Mouse (Mus musculus): ENCODE results near the gene Sv2c. TPM values are rescaled to one million over a fixed set of nuclear protein-coding genes. Genes with fewer than 3 reads are reported as not detected.
"Not testable (repeated sequence)": the region's sequence is repeated elsewhere in the genome, so short reads cannot be mapped to it uniquely, and the experiment has no call there.

The Sv2c gene
- total RNA-seq (2021) = 10 to 100 TPM; 13.0 to 14.2 TPM

DNA sequence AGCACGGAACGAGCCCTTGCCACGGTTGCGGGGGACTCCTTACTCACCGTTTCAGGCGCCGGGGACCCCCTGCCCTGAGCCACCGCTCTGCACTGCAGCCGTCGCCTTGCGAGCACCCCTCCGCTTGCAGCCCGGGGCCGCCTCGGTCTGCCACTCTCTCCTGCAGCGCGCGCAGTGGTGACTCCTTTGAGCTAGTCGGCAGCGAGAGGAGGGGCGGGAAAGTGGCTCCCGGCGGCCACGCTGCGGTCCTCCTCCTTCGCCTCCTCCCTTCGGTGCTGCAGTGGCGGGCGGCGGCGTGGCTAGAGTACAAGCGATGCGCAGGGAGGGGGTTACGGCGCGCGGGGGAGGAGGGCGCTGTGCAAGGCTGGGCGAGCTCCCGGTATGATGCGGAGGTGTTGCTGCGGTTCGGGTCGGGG, at the start of gene Sv2c:
TSS of gene Sv2c (minus strand) at position 177 of the 416 bp plus-strand sequence.
- peak; percentile 20 to 33 for DNase-seq (ENCODE audit: extremely low spot score in 1 of 2, low spot score in 1 of 2)

DNA sequence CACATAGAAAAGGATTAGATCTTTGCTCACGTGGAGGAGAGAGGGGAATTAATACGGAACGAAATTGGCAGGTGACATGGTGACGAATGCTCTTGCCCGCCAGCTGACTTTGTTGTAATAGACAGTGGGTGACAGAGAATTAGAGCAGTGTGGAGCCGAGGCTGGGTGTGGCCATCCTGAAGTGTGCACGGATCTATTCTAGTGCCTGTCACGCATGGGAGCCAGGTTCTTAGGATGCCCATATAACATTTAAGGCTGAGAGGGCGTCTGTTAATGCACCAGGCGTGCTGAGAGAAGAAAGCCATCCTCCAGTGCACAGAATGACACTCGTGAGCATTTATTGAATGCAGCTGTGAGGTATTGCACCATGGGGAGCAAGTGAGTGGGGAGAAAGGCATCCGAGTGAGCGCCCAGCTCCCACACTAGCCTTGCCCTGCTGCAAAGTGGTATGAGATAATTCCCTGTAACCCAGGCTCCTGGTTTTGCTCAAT, 48.3 kb upstream of the Sv2c start:
- no peak for DNase-seq (ENCODE audit: extremely low spot score in 1 of 2, low spot score in 1 of 2)

DNA sequence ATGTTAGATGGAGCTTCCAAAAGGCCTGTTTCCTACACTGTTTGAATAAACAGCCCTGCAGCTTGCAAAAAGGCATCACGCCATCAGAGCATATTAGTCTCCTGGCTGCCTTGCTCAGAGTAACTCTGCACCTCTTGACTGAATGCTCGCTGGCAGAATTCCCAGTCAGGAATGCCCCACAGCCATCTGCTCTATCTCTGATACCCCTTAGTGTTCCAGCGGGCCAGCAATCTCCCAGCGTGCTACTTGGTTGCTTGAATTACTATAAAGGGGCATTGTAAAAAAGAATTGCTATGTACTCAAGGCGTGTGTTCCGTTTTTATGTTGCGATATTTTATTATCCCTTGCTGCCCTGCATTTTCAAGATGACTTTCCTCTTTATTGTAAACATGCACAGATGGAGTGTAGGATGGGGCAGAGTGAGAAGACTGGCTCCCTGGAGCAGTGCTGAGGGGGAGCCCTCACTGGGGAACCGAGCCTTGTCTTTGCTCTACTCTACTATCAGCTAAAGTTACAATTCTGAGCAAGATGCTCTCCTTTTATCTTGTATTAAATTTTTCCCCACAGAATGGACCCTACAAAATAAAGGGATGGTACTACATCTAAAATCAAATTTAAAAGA, 43.3 kb upstream of the Sv2c start:
- DNase-seq (ENCODE audit: extremely low spot score in 1 of 2, low spot score in 1 of 2) = peak; percentile 26 to 60

DNA sequence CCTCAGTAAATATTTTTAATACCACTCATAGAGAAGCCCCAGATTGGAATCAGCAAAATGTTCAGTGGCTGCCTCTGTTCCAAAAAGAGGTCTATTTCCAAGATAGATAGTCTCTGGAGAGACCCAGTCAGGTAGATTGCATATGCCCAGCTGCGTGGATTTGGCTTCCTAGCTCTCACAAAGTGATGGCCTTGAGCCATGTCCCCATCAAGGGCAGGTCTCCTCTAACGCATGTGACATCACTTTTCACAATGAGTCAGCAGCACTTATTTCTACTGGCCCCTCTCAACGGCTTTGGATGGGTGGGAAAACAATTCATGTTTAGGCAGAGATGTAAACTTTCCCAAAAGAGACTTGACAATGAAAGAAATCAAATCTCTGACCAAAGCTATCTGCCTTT, 41.3 kb upstream of the Sv2c start:
- DNase-seq (ENCODE audit: extremely low spot score in 1 of 2, low spot score in 1 of 2) = no peak

DNA sequence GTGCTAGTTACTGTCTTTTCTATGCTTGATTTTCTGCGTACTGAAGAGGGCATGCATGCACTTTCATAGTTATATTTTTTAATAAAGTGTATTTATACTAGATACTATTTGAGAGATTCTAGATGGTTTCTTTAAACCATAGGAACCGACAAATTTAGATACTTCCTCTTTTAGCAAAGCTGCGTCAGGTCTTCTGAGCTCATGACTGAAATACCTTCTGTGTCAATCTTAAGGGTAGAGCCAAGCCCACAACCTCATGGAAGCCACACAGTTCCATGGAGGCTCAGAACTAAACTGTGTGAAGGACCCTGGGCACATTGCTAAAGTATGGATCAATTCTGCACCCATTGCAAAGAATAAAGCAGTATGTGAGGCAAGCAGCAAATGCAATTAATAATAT, 39.9 kb upstream of the Sv2c start:
- DNase-seq (ENCODE audit: extremely low spot score in 1 of 2, low spot score in 1 of 2) = no peak

DNA sequence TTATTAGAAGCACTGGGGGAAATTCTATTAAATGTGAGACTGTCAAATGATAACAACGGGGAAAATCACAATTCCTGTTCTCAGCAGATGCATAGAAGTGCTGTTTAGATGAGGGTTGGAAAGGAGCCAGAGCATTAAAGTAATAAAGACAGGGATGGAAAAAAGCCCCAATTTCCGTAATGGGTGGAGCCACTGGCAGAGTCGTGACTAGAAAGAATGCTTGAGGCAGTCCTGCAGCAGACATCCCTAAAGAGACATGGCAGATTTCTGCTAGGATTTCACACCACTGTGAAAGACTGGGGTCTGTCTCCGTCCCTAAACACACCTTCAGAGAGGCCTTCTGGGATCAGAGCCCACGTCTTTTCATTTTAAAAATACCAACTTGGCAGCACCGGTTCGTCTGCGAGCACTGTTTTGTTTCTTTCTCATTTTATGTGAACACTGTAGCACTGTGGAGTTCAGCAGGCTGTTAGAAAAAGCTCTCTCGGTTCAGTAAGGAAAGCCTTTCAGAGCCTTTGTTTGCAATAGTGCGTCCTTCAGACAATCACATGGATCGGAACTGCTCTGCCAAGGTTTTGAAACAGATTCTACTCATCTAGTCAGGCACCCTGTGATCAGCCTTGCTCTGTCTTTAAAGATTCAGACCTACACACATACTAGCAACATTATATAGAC, 36.8 kb upstream of the Sv2c start:
- no peak for DNase-seq (ENCODE audit: extremely low spot score in 1 of 2, low spot score in 1 of 2)

DNA sequence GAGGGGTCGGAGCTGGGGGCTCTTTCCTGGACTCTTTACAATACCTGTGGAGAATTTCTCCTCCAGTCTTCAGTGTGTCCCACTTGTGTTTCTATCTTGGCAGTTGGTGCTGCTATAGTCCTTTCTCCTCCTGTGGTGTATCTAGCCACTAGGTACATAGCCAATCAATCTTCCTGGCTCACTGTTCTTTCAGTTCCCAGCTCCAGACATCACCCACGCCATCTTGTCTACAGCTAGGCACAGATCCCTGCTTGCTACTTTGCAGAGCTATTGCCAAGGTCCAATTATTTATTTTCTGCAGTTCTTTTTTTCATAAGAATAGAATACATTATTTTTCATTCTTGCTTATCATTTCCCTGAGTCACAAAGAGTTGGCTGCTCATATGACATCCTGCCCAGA, 34.2 kb upstream of the Sv2c start:
- no peak for DNase-seq (ENCODE audit: extremely low spot score in 1 of 2, low spot score in 1 of 2)

DNA sequence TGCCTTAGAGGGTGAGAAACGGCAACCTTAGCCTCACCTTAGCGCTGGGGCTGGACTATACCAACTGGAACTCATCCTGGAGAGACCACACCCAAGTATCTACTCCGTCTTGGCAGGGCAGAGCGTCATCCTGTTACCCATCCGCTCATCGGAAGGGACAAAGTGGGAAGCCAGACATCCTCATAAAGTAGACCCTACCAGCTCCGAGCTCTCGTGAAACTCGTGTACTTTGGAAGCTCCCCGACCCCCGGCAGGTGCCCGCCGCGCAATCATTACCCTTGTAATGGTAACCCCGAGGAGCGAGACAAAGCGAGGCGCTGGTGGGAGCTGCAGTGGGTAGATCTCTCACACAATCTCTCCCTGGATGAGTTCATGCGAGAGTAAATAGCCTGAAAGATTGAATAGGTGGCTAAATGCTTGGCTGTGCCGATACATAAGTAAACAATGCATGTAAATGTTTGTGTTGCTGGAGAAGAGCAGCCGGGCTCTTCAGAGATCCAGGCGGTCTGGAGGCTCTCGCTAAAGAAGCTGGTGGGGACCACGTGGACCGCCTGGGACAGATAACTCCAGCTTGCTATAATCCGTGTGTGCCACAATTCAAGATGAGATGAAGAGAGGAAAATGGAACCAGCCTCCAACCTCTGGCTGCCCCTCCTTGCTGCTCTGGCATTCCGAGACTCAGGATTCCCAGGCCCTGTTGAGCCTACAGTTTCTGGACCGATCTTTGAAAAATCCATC, 1.2 kb upstream of the Sv2c start:
- no peak for DNase-seq (ENCODE audit: extremely low spot score in 1 of 2, low spot score in 1 of 2)

DNA sequence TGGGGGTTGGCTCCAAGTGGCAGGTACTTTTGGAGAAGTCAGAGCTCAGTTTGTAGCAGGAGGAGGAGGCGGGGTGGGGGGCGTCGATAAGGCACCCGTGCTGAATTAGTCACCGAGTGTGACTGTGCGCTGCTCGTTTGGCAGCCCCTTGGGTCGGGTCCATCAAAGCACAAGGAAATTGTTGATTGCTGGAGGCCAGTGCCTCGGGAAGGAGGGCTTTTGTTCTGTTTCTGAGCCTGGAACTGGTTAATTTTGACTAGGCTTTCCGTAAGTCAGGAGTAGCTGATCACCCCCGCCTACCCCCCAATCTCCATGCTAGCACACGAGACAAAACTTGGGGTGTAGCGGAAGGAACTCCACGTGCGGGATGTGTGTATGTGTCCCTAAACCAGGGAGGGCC, 456 bp upstream of the Sv2c start:
- DNase-seq (ENCODE audit: extremely low spot score in 1 of 2, low spot score in 1 of 2) = peak in 1 of 2 experiments; percentile 4

DNA sequence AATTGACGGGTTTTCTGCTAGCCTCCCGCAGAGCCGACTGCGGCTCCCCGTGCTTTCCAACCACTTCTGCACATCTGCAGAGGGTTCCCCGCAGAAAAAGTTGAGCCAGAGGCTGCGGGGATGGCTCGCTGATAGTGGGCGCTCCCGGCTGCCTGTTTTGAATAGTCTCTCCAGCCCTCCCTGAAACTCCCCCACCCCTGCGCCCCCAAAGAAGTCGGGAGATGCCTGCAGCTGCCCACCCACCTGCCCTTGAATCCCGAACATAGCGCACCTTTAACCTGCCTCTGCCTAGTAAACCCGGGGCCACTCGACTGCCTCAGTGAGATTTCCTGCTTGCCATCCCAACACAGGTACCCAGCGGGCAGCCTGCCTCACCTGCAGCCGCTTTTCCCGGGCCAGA, 466 bp downstream of the Sv2c start:
- DNase-seq (ENCODE audit: extremely low spot score in 1 of 2, low spot score in 1 of 2) = peak; percentile 6 to 16

DNA sequence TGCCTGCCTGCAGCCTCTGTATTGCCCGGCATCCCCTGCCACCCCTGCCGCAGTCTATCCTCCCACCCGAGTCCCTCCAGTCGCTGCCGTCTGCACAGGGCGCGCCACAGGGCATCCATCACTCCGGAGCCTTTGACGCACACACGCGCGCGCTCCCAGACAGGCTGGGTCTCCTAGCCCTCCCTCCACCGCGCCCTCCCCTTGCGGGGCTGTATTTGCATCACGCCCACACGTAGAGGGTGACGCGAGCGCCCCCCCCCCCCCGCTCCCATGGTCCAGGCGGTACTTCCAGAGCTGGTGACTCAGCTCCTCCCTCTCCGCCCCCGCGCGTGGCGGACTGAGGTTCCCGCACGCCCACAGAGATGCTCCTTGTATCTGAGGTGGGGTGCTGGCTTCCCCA, 1.3 kb downstream of the Sv2c start:
- peak; percentile 10 to 27 for DNase-seq (ENCODE audit: extremely low spot score in 1 of 2, low spot score in 1 of 2)

DNA sequence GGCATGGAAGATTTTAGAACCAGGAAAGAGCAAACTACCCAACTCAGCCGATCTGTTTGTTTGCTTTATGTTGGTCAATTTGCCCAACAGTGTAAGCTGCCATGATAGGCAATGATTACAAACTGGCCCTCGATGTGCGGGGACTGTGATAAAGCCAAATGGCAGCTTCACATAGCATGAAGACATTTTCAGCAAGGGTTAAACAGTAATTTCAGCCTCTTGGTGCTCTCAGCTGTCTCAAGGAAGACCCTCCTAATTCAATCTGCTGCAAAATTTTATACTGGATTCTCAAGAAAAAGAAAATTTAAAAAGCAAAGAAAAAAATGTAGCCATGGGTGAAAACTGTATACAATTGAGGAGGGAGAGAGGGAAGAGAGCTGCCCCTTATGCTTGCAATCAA, 3.3 kb downstream of the Sv2c start:
- DNase-seq (ENCODE audit: extremely low spot score in 1 of 2, low spot score in 1 of 2) = no peak

DNA sequence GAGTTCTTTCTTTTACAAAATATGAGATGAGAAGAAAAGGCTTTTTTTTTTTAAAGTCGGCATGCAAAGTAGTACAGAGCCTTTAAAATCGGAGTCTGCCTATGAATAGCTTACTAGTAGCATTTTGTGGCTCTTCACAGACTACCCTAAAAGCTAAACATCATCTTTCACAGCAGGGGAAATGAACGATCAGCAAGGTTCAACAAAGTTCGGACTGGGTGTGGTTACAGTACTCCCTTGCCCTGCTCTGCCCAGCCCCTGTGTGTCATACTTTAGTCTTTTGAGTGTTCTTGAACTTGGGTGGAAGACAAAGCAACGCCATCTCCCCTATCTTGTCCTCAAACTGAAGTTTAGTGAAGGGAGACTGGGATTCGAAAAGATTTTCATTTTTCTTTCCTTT, 5.7 kb downstream of the Sv2c start:
- no peak for DNase-seq (ENCODE audit: extremely low spot score in 1 of 2, low spot score in 1 of 2)

DNA sequence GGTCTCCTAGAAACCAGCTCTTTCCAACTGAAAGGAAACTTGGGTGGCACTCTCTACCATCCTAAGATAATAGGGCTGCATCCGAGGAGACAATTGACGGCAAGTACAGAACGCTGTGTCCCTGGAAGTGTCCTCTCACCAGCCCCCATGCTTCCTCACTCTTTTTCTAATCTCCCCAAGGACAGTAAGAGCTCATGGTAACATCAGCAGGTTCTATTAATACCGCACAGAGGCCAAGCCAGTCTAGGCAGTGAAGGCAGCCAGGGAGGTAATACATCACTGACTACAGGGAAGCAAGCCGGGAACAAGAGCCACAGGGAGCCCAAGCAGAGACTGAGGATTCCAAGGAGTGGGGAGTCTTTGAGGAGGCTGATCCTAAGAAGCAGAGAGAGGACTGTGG, 7.4 kb downstream of the Sv2c start:
- no peak for DNase-seq (ENCODE audit: extremely low spot score in 1 of 2, low spot score in 1 of 2)

DNA sequence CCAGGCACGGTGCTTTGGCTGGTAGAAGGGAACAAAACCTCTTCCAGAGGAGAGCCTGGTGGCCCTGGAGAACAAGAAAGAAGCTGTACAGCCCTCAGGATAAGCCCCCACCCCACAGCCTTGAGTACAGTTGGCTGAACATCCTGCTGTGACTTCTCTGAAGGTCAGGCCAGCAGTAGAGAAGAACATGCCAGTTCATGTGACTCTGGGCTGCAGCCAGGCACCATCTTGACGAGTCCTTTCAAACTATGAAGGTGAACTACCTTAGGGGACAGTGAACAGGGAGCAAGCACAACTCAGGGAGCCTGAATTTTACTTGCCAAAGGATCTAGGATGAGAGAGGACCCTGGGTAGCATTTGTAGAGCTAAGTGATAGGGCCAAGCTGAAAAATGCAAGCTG, 19.7 kb downstream of the Sv2c start:
- no peak for DNase-seq (ENCODE audit: extremely low spot score in 1 of 2, low spot score in 1 of 2)

DNA sequence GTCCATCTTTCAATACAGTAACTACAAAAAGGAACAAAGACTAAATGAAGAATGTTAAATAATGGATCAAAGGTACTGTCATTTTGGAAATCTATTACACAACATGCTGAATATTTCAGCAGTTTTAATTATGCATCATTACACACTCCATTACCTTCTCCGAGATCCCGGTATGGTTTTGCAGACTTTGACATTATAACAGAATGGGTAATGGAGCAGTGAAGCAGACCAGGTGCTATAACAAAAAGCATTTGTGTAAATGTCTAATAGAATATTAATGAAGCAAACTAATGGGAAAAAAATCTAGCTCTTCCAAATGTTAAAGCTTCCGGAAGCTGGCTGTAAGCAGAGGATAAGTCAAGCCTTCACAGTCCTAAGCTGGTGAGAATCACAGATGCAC, 21.6 kb downstream of the Sv2c start:
- DNase-seq (ENCODE audit: extremely low spot score in 1 of 2, low spot score in 1 of 2) = no peak

DNA sequence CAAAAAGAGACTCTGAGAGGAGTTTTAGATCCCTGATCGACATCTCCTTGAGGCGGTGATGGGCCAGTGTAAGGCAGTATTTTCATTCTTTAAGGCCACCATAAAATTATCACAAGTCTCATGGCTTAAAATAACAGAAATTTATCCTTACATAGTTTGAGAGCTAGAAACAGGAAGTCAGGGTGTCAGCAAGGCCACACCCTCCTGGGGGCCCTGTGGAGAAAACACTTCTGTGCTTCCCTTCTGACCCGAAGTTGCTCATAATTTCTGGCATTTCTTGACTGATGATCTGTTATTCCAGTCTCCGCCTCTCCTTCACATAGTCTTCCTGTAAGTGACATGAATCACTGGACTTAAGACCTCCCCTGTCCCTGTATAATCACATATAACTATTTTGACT, 26.0 kb downstream of the Sv2c start:
- no peak for DNase-seq (ENCODE audit: extremely low spot score in 1 of 2, low spot score in 1 of 2)

DNA sequence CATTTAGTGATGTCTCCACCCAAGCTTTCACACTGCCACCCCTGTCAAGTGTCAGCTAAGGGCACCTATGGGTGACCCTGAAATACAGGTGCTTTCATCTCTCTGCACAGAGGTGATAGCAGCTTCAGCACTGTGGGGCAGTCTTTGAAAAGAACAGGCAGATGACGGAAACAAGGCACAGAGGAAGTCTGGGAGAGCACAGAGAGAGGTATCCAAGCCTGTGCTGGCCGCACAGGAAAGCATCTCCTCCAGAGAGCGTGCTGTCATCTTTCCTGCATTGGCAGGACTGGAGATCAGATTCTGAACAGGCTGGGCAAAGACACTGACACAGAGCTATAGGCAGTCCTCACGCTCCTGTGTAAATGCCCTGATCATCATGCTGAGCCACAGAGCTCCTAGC, 41.4 kb downstream of the Sv2c start:
- no peak for DNase-seq (ENCODE audit: extremely low spot score in 1 of 2, low spot score in 1 of 2)

DNA sequence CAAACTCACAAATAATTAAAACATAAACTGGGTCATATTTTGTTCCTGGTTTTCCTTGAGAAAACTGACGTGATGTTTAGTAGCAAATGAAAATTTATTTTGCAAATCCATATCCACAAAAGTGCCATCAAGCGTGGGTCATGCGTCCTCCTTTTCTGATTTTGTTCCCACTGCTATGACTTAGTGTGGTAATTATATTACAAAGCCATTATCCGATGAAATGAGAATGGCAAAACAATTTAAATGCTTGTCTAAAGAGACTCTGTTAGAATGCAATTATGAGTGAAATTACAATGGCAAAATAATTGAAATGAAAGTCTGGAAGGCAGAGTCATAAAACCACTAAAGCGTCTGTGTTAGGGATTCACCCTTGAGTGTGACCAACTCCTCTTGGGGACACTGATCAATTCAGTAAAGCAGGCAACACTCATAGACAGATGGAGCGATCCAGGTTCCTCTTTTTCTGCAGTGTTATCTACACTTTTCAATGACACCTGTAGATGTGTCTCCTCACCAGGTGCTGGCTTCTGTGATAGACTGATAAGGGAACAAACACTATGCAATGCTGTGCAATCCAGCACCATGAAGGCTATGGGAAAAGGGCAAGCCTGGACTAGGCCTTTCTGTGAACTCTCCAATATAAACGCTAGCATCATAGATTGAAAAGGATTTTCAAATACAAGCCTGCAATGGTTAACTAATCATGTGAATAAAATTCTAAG, 46.6 kb downstream of the Sv2c start:
- DNase-seq (ENCODE audit: extremely low spot score in 1 of 2, low spot score in 1 of 2) = no peak

DNA sequence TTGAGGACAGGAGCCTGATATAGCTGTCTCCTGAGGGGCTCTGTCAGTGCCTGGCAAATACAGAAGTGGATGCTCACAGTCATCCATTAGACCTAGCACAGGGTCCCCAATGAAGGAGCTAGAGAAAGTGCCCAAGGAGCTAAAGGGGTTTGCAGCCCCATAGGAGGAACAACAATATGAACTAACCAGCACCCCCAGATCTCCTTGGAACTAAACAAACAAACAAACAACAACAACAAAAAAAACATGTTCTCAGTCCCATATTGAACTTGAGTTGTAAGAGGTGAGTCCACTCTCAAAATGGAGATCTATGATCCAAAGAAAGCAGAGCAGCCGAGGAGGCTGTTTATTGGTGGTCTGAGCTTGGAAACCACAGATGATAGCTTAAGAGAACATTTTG, 50.6 kb downstream of the Sv2c start, which contains the start of gene Gm17190:
TSS of gene Gm17190 (plus strand) at position 301 of the 400 bp plus-strand sequence.
- DNase-seq (ENCODE audit: extremely low spot score in 1 of 2, low spot score in 1 of 2) = not testable (repeated sequence)

DNA sequence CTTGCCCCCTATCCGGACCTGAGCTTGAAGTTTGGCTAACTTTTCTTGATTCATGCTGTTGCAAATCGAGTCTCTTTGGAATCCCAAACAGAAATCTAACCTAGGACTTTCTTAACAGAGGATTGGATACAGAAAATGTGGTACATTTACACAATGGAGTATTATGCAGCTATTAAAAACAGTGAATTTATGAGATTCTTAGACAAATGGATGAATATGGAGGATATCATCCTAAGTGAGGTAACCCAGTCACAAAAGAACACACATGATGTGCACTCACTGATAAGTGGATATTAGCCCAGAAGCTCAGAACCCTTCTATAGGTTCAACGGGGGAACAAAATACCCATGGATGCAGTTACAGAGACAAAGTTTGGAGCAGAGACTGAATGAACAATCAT, 51.1 kb downstream of the Sv2c start, which contains the start of gene Gm20075:
TSS of gene Gm20075 (minus strand) at position 101 of the 400 bp plus-strand sequence.
- not testable (repeated sequence) for DNase-seq (ENCODE audit: extremely low spot score in 1 of 2, low spot score in 1 of 2)
